Mouse (Mus musculus): ENCODE results near the gene Gm19426.

DNA sequence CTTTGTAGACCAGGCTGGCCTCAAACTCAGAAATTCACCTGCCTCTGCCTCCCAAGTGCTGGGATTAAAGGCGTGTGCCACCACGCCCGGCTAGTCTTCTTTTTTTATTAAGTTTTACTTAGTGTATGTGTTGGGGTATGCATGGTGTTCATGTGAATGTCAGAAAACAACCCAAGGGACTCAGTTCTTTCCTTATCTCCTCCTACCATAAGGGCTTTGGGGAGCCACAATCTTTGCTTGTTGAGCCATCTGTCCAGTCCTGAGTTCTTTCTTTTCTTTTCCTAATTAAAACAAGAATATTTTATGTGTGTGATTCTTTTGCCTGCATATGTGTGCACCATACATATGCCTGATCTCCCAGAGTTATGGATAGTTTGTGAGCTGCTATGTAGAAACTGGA lies 49.7 kb upstream of the Gm19426 start:
- TF ChIP-seq MAFK (IDR thresholded peaks at IDR 0.05; ENCODE audit: insufficient read depth, low read depth, low read length): no peak
- no peak for TF ChIP-seq ZNF384 (IDR thresholded peaks at IDR 0.05; ENCODE audit: low read depth, low read length)
- TF ChIP-seq HCFC1 (IDR thresholded peaks at IDR 0.05; ENCODE audit: borderline replicate concordance, insufficient read depth, low read length): no peak
- no peak for TF ChIP-seq CHD2 (IDR thresholded peaks at IDR 0.05; ENCODE audit: low read depth, low read length)

Measured in ES-E14 (cell line).